Mouse (Mus musculus): Measurements from ENCODE around the gene Synj1. TPM values are rescaled to one million over a fixed set of nuclear protein-coding genes. Genes with fewer than 3 reads are reported as not detected.

Synj1 gene
- polyA plus RNA-seq (2015; fragmentation: Illumina TruSeq; extraction: RNeasy Lipid Tissue Mini Kit (QIAGEN cat#74804); ENCODE audit: low read depth, low replicate concordance) = 217 TPM

DNA sequence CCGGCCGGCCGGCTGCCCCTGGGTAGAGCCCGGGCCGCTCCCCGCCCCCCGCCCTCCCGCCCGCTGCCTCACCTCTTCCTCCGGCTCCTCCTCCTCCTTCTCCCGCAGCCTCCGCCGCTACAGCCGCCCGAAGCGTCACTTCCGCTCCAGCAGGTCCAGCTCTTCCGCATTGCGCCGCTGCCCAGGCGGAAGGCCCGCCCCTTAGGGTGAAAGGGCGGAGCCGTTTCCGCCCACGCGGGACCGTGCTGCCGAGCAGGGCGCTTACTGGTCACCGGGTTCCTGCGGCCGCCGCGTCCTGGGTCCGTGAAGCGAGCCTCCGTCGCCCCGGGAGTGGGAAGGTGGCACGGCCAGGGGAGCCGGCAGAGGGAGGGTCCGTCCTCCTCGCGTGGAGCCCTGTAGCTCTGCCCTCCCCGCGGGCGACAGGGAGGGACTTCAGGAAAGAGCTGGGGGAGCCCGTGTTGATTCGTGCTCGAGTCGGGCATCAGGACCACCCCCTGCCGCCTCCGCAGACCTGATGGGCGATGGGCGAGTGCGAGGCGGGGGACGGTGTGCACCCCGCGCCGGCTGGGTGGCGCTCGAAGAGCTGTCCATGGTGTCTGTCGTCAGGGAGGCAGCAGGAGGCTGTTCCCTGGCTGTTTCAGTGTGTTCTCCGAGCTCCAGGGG, at the start of gene Synj1:
TSS of gene Synj1 (minus strand) at position 288 of the 663 bp plus-strand sequence.

DNA sequence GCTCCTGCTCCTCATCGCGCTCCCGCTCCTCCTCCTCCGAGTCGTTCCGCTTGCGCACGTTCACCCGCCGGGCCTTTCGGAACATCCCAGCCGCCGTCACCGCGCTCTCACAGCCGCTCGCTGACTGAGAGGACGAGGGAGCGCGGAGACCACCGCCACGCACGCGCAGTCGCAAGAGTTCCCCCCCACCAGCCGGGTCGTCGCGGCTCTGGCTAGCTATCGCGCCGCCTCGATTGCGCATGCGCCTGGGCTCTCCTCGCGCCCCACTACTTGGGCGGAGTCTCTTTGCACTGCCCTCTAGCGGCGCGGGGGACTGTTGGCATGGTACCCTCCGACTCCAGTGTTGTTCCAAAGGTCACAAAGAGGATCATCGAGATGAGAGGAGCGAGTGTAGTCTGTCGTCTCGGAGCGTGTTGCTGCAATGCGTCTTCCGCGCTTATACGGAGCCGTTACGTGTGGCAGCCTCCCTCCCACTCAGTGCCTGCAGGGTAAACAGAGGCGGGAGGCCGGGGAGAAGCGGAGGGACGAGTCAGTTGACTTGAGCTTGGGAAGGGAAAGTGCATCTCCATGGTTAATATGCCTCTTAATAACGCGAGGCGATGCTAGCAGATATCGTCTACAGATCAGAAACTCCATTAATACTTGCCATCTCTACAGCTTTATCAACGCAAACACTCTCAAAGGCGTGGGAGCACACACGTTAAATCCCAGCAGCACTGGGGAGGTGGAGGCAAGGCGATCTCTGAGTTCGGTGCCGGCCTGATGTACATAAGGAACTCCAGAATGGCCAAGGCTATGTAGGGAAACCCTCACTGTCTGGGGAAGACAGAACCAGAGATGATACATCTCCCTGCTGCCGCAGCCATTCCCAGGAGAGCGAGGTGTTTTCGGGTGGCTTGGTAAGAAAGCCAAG, 33.4 kb upstream of the Synj1 start, which contains the start of gene Paxbp1:
TSS of gene Paxbp1 (minus strand) at position 274 of the 913 bp plus-strand sequence.

GRCm38 (mm10) chr16:90934687-90935328, 76.3 kb downstream of the Synj1 start, which contains the start of gene Cfap298:
Cfap298 (minus strand) TSS chr16:90935114.

Other genes starting within 250 kb of the Synj1 start
- gene Urb1, start 200.9 kb downstream of the Synj1 start, polyA plus RNA-seq (2015; fragmentation: Illumina TruSeq; extraction: RNeasy Lipid Tissue Mini Kit (QIAGEN cat#74804); ENCODE audit: low read depth, low replicate concordance) = 5.2 TPM
- 1.5 TPM for gene Eva1c, start 184.6 kb downstream of the Synj1 start, polyA plus RNA-seq (2015; fragmentation: Illumina TruSeq; extraction: RNeasy Lipid Tissue Mini Kit (QIAGEN cat#74804); ENCODE audit: low read depth, low replicate concordance)
- 53.7 TPM for gene Cfap298, start 76.2 kb downstream of the Synj1 start, polyA plus RNA-seq (2015; fragmentation: Illumina TruSeq; extraction: RNeasy Lipid Tissue Mini Kit (QIAGEN cat#74804); ENCODE audit: low read depth, low replicate concordance)
- gene Paxbp1, start 33.2 kb upstream of the Synj1 start, polyA plus RNA-seq (2015; fragmentation: Illumina TruSeq; extraction: RNeasy Lipid Tissue Mini Kit (QIAGEN cat#74804); ENCODE audit: low read depth, low replicate concordance) = 49.5 TPM
- 1.7 TPM for gene 4932438H23Rik, start 83.8 kb upstream of the Synj1 start, polyA plus RNA-seq (2015; fragmentation: Illumina TruSeq; extraction: RNeasy Lipid Tissue Mini Kit (QIAGEN cat#74804); ENCODE audit: low read depth, low replicate concordance)
- gene Olig2, start 214.1 kb upstream of the Synj1 start, polyA plus RNA-seq (2015; fragmentation: Illumina TruSeq; extraction: RNeasy Lipid Tissue Mini Kit (QIAGEN cat#74804); ENCODE audit: low read depth, low replicate concordance) = 24.7 TPM